Mouse (Mus musculus) midbrain, embryonic 12.5 days (tissue): ENCODE measurements around the gene Gk5. TPM values are rescaled to one million over a fixed set of nuclear protein-coding genes. Genes with fewer than 3 reads are reported as not detected.
A peak's percentile ranks its signal among the peaks of the same experiment; 100 is the strongest.

ENCODE experiments used
- ATAC-seq: fragments of 200-750 bp; cut with Nextera tagmentation; 2 replicates; pipeline ENCODE4 v1.8.0; 2017; ENCODE audit warnings: low read depth, moderate TSS enrichment, moderate library complexity; ENCODE audit not compliant: low FRiP score
- H3K27ac ChIP-seq: fragments of 300-500 bp; sonication (generic); replicated peaks from 2 replicates; pipeline ENCODE4 v1.5.1; 2016; ENCODE audit warnings: mild to moderate bottlenecking
- H3K27me3 ChIP-seq: fragments of 300-500 bp; sonication (generic); 2 replicates; pipeline ENCODE4 v1.6.1; 2016; ENCODE audit warnings: mild to moderate bottlenecking
- H3K36me3 ChIP-seq: fragments of 300-500 bp; sonication (generic); 2 replicates; pipeline ENCODE4 v1.6.1; 2016
- H3K4me1 ChIP-seq: fragments of 300-500 bp; sonication (generic); 2 replicates; pipeline ENCODE4 v1.6.1; 2016
- H3K4me2 ChIP-seq: fragments of 300-500 bp; sonication (generic); replicated peaks from 2 replicates; pipeline ENCODE4 v1.6.1; 2016; ENCODE audit warnings: mild to moderate bottlenecking, moderate library complexity
- H3K4me3 ChIP-seq: fragments of 300-500 bp; sonication (generic); 2 replicates; pipeline ENCODE4 v1.5.1; 2016; ENCODE audit warnings: mild to moderate bottlenecking
- H3K9ac ChIP-seq: fragments of 300-500 bp; sonication (generic); replicated peaks from 2 replicates; pipeline ENCODE4 v1.6.1; 2016; ENCODE audit warnings: mild to moderate bottlenecking, moderate library complexity
- H3K9me3 ChIP-seq: fragments of 300-500 bp; sonication (generic); 2 replicates; pipeline ENCODE4 v1.6.1; 2016; ENCODE audit warnings: mild to moderate bottlenecking
- WGBS: fragments of 180-500 bp; shearing (Covaris S2); methylation state at CpG from one replicate; pipeline ENCODE4 v1.1.7; 2016; 5-methylcytosine and 5-hydroxymethylcytosine counted together
- polyA plus RNA-seq: library from polyadenylated mRNA; unstranded; fragments of >200 nt; fragmentation: Nextera tagmentation; extraction: Ambion mirVana; gene quantifications from 2 replicates; pipeline ENCODE4 v1.2.1, GENCODE M21; 2016

The Gk5 gene
- polyA plus RNA-seq, 1 experiment from 2014 or later, result 3.2 TPM

DNA sequence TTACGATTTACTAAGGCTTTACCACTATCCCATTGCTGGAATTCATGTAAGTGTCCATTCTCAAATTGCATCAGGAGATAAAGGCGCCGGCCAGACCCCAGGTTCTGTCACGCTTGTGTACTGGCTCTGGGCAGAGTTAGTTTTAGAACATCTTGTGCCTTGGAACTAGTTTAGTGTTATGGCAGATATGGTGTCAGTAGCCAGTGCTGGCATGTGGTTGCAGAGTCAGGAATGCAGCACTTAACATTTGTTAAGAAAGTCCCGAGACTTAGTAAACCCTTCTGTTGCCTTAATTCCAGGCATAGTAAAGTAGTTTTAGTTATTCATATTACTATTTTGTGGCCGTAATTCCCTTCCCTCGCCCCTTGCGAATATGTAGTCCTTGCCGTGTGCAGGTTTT is 78.6 kb downstream of the Gk5 start:
- no peak for ATAC-seq
- H3K4me1 ChIP-seq, result peaks cover 20% of the 10 kb centered on the region
- no peaks in the 10 kb centered on the region for H3K9me3 ChIP-seq
- H3K4me2 ChIP-seq, result peak overlapping the region; percentile 98
- no peaks in the 10 kb centered on the region for H3K36me3 ChIP-seq
- WGBS, result 78% methylated on average over 9 of the region's 9 CpGs
- H3K27ac ChIP-seq, result no peak overlapping the region
- H3K27me3 ChIP-seq, result no peaks in the 10 kb centered on the region
- H3K9ac ChIP-seq, result no peak overlapping the region
- no peak overlapping the region for H3K4me3 ChIP-seq

DNA sequence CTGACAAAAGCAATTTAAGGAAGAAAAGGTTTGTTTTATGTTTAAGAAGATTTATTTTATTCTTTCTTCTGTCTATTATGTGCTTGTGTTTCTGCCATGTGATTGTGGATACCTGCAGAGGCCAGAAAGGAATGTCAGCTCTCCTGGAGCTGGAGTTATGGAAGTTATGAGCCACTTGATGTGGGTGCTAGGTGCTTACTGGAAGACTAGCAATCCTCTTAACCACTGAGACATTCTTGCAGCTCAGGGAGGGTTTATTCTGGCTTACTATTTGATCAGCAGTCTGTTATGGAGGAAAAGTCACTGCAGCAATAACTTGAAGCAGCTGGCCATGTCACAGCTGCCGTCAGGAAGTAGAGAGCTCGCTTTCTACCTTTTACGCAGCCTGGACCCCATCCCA is 84.5 kb downstream of the Gk5 start:
- no peak overlapping the region for H3K4me3 ChIP-seq

DNA sequence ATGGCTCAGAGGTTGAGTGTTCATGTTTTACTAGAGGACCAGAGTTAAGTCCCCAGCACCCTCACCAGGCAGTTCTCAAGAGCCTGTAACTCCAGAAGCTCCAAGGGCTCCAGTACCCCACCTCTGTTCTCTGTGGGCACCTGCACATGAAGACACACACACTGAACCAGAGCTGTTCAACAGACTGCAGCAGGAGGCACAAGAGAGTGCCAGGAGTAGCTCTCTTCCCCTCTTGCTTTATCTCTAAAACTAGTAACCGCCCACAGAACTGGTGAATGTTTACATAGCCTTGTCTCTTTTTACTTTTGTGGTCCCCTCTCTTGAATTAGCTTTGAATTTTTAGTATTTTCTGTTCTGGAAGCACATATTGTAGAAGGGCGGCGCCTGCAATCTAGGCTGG is 88.3 kb downstream of the Gk5 start:
- Histone ChIP-seq H3K4me2 (no peak overlapping the region), H3K9ac (no peak overlapping the region), H3K27me3 (no peaks in the 10 kb centered on the region), H3K4me3 (no peak overlapping the region), H3K9me3 (no peaks in the 10 kb centered on the region), H3K36me3 (no peaks in the 10 kb centered on the region), H3K4me1 (no peaks in the 10 kb centered on the region), H3K27ac (no peak overlapping the region)
- 89% methylated on average over 3 of the region's 3 CpGs for WGBS
- ATAC-seq, result no peak

More for the DNA sequence above, 84.5 kb downstream of the Gk5 start:
- Histone ChIP-seq H3K9me3 (no peaks in the 10 kb centered on the region), H3K9ac (no peak overlapping the region), H3K27me3 (no peaks in the 10 kb centered on the region), H3K36me3 (no peaks in the 10 kb centered on the region), H3K4me1 (no peaks in the 10 kb centered on the region), H3K27ac (no peak overlapping the region), H3K4me2 (no peak overlapping the region)
- 91% methylated on average over 3 of the region's 3 CpGs for WGBS
- no peak for ATAC-seq

DNA sequence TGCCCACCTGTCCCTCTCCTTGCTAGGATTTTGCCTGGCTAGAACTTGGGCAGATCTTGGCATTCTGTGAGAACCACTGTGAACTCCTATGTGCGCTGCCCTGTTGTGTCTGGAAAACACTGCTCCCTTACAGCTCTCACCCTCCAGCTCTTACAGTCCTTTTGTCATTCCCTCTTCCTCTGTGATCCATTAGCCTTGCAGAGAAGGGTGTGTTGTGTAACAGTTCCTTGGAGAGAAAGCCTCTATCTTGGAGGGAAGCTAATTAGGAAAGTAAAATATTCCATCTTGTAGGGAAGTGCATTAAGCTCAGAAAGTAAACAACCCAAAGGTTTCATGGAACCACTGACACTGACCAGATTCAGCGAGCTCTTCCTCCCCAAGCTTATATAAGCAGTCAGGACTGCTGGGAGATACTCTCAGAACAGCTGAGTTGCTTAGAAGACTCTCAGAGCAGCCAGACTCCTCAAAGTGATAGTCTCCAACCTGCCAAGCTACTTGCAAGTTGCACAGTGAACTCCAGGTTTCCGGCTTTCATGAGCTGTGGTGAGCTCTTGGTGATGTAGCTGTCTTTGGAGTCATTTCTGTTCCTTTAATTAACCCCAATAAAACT is 94.0 kb downstream of the Gk5 start:
- H3K9ac ChIP-seq, result no peak overlapping the region
- no peaks in the 10 kb centered on the region for H3K27me3 ChIP-seq
- H3K4me2 ChIP-seq, result no peak overlapping the region
- no peak overlapping the region for H3K27ac ChIP-seq
- H3K4me3 ChIP-seq, result no peak overlapping the region
- WGBS, result 91% methylated on average over 3 of the region's 3 CpGs
- H3K4me1 ChIP-seq, result no peaks in the 10 kb centered on the region
- 0 out of 2 replicates have a peak, but pooled peaks cover 2% of the 10 kb centered on the region for H3K9me3 ChIP-seq
- ATAC-seq, result no peak
- no peaks in the 10 kb centered on the region for H3K36me3 ChIP-seq

DNA sequence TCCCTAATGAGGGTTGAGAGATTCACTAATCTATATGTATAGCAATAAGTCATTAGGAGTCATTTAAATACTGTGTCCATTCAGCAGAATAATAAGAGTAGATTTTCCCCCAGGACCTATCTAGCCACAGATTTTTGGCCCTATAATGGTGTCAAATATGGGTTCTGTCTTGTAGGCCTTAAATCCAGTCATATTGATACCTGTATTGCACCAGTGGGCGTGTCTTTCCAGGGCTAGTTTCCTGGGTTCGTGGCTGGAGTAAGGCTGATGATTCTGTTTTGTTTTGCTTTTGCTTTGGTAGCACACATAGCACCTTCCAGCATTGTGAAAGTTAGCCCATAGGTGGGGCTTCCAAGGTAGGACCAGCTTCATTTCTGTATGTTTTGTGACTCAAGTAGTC is 95.0 kb downstream of the Gk5 start:
- Histone ChIP-seq H3K9ac (no peak overlapping the region), H3K4me1 (no peaks in the 10 kb centered on the region), H3K9me3 (0 out of 2 replicates have a peak, but pooled peaks cover 2% of the 10 kb centered on the region), H3K27ac (no peak overlapping the region), H3K4me2 (no peak overlapping the region), H3K4me3 (no peak overlapping the region), H3K36me3 (no peaks in the 10 kb centered on the region), H3K27me3 (no peaks in the 10 kb centered on the region)
- no peak for ATAC-seq
- WGBS, result 94% methylated on average over 2 of the region's 2 CpGs

DNA sequence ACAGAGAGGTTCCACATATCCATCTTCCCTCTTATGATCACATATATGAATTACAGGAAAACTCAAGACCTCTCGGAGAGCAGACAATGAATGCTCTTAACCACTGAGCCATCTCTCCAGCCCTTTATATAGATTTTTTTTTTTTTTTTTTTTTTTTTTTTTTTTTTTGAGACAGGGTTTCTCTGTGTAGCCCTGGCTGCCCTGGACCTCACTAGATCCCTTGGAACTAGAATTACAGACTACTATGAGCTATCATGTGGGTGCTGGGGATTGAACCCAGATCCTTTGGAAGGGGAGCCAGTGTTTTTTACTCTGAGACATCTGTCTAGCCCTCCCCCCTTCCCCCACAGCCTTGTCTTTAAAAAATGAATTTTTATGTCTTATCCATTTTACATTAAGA is 98.1 kb downstream of the Gk5 start:
- Histone ChIP-seq H3K9me3 (0 out of 2 replicates have a peak, but pooled peaks cover 2% of the 10 kb centered on the region), H3K9ac (no peak overlapping the region), H3K4me2 (no peak overlapping the region), H3K27ac (no peak overlapping the region), H3K36me3 (no peaks in the 10 kb centered on the region), H3K4me1 (no peaks in the 10 kb centered on the region), H3K27me3 (no peaks in the 10 kb centered on the region), H3K4me3 (no peak overlapping the region)
- no peak for ATAC-seq
- WGBS, result 100% methylated on average over 1 of the region's 1 CpGs

DNA sequence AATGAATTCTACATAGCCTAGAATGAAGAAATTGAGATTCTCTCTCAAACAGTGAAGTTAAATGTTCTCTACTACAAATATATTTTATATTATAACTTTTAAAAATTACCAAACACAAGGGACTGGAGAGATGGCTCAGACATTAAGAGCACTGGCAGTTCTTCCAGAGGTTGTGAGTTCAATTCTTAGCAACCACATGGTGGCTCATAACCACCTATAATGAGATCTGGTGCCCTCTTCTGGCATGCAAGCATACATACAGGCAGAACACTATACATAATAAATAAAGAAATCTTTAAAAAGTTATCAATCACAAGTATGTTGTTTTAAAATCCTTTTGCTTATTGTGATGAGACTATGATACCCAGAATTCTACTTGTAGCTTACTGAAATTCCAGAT is 98.6 kb downstream of the Gk5 start:
- Histone ChIP-seq H3K9ac (no peak overlapping the region), H3K4me3 (no peak overlapping the region)
- no peak for ATAC-seq

DNA sequence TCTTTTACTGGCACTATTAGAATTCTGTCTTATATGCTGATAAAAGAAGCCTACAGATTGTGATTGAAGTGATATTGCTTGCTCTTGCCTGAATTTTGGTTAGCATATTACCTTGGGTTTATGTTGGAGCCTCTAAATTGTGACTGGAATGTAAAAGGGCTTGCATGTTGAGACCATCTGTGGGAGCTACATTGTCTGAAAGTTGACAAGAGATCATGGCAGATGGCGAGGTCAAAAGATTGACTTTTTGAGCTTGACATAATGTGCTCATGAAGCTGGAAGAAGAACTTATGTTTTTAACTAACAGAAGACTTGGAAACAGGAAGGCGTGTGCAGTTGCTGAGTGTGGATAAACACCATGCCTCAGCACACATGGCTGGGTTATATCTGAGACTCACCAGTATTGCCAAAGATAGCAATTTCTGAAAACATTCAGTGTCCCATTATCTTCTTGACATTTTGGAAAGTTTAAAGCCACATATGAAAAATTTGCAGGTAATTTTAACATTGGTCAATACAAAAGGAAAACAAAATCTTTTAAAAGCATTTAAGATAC is 100.0 kb downstream of the Gk5 start:
- Histone ChIP-seq H3K27ac (no peak overlapping the region), H3K9ac (no peak overlapping the region), H3K27me3 (no peaks in the 10 kb centered on the region), H3K36me3 (no peaks in the 10 kb centered on the region), H3K9me3 (0 out of 2 replicates have a peak, but pooled peaks cover 2% of the 10 kb centered on the region), H3K4me2 (no peak overlapping the region), H3K4me1 (no peaks in the 10 kb centered on the region), H3K4me3 (no peak overlapping the region)
- no peak for ATAC-seq
- WGBS, result 49% methylated on average over 2 of the region's 2 CpGs

More for the DNA sequence above, 98.6 kb downstream of the Gk5 start:
- Histone ChIP-seq H3K27ac (no peak overlapping the region), H3K9me3 (0 out of 2 replicates have a peak, but pooled peaks cover 2% of the 10 kb centered on the region), H3K4me1 (no peaks in the 10 kb centered on the region), H3K4me2 (no peak overlapping the region), H3K27me3 (no peaks in the 10 kb centered on the region), H3K36me3 (no peaks in the 10 kb centered on the region)

DNA sequence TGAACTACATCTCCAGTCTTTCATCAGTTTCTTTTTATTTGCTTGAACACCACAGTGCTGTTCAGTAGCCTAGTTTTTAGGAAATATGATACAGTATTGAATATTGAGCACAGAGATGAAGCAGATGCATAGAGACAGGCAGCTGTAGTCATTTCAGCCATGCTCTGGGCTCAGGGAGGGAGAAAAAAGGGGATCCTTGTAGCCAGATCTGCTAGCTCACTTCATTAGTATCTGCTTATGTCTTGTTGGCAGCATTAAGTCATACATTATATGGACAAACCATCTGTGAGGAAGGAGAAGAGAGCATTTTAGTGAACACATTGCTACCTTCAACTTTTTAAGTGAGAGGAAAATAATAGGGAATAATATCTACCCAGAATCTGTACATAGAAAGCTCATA is 101.3 kb downstream of the Gk5 start:
- H3K4me3 ChIP-seq, result no peak overlapping the region
- ATAC-seq, result no peak
- no peak overlapping the region for H3K9ac ChIP-seq
- no peaks in the 10 kb centered on the region for H3K36me3 ChIP-seq
- H3K27me3 ChIP-seq, result no peaks in the 10 kb centered on the region
- H3K9me3 ChIP-seq, result no peaks in the 10 kb centered on the region
- no peak overlapping the region for H3K27ac ChIP-seq
- H3K4me2 ChIP-seq, result no peak overlapping the region
- H3K4me1 ChIP-seq, result no peaks in the 10 kb centered on the region

DNA sequence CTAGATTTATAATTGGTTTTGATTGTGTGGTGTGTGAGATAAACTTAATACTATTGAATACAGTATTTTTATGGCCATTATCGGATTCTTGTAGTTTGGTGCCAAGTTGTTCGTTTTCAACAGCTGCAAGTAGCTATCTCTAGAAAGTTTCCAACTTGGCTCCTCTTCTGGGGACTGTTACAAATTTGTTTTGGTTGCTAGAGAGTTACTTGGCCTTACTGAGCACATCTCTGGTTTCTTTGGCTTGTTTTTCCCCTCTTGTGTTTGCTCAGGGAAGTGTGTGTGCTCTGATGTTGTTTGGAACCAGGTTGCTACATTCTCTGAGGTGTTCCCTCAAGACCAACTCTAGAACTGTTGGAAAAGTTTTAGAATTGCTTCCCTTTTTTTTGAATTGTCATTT is 104.1 kb downstream of the Gk5 start:
- H3K36me3 ChIP-seq, result no peaks in the 10 kb centered on the region
- 93% methylated on average over 2 of the region's 2 CpGs for WGBS
- no peaks in the 10 kb centered on the region for H3K27me3 ChIP-seq
- H3K27ac ChIP-seq, result no peak overlapping the region
- no peaks in the 10 kb centered on the region for H3K4me1 ChIP-seq
- H3K4me2 ChIP-seq, result no peak overlapping the region
- no peaks in the 10 kb centered on the region for H3K9me3 ChIP-seq
- no peak for ATAC-seq
- no peak overlapping the region for H3K9ac ChIP-seq
- H3K4me3 ChIP-seq, result no peak overlapping the region

DNA sequence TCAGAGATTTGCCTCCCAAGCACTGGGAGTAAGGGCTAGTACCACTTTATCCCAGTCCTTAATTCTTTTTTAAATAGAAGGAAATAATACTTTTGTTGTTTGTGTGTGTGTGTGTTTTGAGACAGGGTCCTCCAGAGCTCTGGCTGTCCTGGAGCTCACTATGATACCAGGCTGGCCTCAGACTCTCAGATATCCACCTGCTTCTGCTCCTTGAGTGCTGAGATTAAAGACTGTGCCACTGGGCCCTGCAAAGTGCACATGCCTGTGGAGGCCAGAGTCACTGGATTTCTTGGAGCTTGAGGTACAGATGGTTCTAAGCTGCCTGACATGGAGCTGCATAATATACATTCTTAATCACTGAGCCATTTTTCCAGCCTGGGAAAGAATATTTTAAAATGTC is 109.1 kb downstream of the Gk5 start:
- H3K4me2 ChIP-seq, result no peak overlapping the region

DNA sequence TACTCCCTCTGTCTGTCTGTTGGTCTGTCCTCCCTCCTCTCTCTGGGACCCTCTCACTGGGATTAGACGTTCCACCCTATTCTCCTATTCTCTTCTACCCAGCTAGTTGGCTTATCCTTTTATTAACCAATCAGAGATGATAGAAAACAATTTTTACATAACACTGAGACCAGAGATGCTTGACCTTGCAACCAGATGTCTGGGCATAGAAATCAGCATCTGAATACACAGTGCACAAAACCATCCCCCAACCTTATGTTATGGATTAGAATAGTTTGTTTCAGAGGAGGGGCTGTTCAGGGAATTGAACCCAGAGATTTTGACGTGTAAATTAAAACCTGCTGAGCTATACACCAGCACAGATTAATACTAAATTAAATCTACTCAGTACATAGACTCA is 111.1 kb downstream of the Gk5 start:
- ATAC-seq, result peak; percentile 58; the same call in 1 of the 2 replicates

More for the DNA sequence above, 109.1 kb downstream of the Gk5 start:
- ATAC-seq, result no peak
- Histone ChIP-seq H3K27ac (no peak overlapping the region), H3K36me3 (no peaks in the 10 kb centered on the region), H3K4me1 (peaks cover 3% of the 10 kb centered on the region; the same call in 1 of the 2 replicates), H3K9ac (no peak overlapping the region), H3K4me3 (no peak overlapping the region), H3K9me3 (no peaks in the 10 kb centered on the region), H3K27me3 (no peaks in the 10 kb centered on the region)

More for the DNA sequence above, 111.1 kb downstream of the Gk5 start:
- Histone ChIP-seq H3K4me1 (peaks cover 3% of the 10 kb centered on the region; the same call in 1 of the 2 replicates), H3K4me3 (no peak overlapping the region), H3K4me2 (no peak overlapping the region), H3K9me3 (no peaks in the 10 kb centered on the region), H3K9ac (no peak overlapping the region), H3K27me3 (no peaks in the 10 kb centered on the region), H3K27ac (no peak overlapping the region), H3K36me3 (no peaks in the 10 kb centered on the region)
- WGBS, result 11% methylated on average over 2 of the region's 2 CpGs
